Mouse (Mus musculus) 3T3-L1 (cell line): Measurements from ENCODE around the gene Samd7.
"Not testable (repeated sequence)": the region's sequence is repeated elsewhere in the genome, so short reads cannot be mapped to it uniquely, and the experiment has no call there.

Experiments used
- DNase-seq: peaks from one replicate; pipeline ENCODE4 v3.0.0-alpha.2; 2015; ENCODE audit warnings: low read depth, low spot score

Gene Samd7

GRCm38 (mm10) chr3:30746006-30746405, at the start of gene Samd7:
TSS of gene Samd7 (plus strand) at chr3:30746293.
- DNase-seq: no peak

GRCm38 (mm10) chr3:30696346-30696745, 49.7 kb upstream of the Samd7 start:
- DNase-seq: peak; percentile 85

GRCm38 (mm10) chr3:30697891-30698290, 48.2 kb upstream of the Samd7 start:
- no peak for DNase-seq

- not testable (repeated sequence) for DNase-seq
Measured at GRCm38 (mm10) chr3:30699711-30700505, 46.2 kb upstream of the Samd7 start, which contains the start of gene Lrrc31. TSS of gene Lrrc31 (minus strand) at chr3:30699843.

DNA sequence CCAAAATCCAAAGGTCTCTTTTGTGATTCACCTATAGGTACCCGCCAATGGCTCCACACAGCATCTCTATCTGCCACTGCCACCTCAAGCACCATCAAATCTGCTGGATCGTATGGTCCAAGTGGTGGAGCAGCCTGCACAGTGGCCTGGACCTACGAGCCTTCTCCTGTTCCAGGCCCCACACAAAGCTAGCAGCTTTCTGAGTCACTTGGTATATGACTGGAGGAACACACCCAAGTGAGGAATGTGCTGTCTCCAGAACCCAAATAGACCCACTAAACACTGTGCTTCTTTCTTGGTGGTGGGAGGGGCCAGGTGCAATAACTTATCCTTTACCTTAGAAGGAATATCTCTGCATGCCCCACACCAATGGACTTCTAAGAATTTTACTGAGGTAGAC, 40.1 kb upstream of the Samd7 start:
- peak; percentile 53 for DNase-seq

GRCm38 (mm10) chr3:30706614-30707276, 39.3 kb upstream of the Samd7 start:
- DNase-seq: peak; percentile 68

- DNase-seq: no peak
Measured at GRCm38 (mm10) chr3:30710191-30710590, 35.9 kb upstream of the Samd7 start.

- DNase-seq: no peak
Measured at GRCm38 (mm10) chr3:30713334-30713733, 32.8 kb upstream of the Samd7 start.

- DNase-seq: no peak
Measured at GRCm38 (mm10) chr3:30718649-30719048, 27.4 kb upstream of the Samd7 start.

DNA sequence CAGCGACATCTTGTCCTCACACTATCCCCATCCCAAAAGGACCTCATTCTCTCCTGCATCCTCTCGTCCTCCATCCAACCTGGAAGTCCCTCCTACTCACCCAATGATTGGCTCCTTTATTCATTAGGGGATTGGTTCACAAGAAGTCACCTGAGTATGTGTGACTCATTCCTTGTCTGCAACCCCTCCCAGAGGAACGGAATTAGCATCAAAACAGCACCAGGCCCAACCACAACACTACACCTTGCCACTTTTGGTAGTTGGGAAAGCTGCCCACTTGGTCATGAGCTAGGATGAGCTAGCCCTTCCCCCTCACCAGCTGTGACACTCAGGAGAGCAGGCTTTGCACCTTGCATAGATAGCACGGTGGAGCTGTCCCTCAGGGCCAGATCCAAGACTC, 24.1 kb upstream of the Samd7 start:
- DNase-seq: no peak

DNA sequence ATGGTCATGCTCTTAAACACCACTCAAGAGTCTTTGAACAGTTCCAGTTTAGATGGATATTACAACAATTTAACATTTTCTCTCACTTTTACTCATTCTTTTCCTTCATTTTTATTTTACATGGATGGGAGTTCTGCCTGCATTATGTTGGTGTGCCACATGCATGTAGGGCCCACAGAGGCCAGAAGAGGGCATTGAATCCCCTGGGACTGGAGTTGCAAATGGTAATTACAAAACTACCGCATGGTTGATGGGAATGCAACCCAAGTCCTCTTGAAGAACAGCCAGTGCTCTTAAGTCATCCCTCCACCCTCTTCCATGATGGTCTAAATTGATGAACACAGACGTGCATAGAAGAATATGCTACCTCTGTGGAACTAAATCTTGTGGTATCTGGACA, 23.6 kb upstream of the Samd7 start:
- DNase-seq: no peak

- no peak for DNase-seq
Measured at GRCm38 (mm10) chr3:30723179-30723578, 22.9 kb upstream of the Samd7 start.

GRCm38 (mm10) chr3:30724105-30724824, 21.8 kb upstream of the Samd7 start:
- no peak for DNase-seq

DNA sequence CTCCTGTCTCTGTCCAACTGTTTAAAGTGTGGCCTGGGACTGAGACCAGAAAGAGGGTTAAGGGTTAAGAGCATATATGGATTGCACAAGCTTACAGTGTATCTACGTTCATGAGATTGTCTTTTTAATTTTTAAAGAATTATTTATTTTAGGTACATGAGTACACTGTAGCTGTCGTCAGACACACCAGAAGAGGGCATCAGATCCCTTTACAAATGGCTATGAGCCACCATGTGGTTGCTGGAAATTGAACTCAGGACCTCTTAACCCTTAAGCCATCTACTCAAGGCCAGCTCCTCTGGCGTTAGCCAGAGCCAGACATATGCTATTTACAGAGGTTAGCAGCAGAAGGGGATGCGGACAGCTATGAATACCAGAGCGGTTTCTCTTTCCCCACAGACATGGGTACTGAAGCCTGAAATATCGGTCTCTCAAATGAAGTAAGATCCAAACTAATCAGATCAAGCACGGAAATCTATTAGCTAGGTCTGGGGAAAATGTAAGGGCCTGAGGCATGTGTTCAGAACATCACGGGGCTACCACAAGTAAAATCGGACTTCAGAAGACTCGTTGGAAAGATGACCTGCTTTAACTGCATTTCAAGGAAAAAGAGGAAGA, 21.1 kb upstream of the Samd7 start:
- DNase-seq: no peak

DNA sequence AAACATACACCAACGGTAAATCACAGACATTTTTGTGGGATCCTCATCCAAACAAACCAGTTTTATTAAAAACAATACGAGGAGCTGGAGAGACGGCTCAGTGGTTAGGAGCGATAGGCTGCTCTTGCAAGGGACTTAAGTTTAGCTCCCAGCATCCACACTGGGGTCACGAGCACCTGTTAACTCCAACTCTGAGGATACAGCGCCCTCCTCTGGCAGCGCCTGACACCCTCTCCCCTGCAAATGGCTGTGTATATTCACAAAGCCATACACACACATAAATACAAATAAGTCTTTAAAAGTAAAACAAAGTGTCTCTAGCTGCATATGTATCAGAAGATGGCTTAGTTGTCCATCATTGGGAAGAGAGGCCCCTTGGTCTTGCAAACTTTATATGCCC, 20.6 kb upstream of the Samd7 start:
- DNase-seq: no peak

DNA sequence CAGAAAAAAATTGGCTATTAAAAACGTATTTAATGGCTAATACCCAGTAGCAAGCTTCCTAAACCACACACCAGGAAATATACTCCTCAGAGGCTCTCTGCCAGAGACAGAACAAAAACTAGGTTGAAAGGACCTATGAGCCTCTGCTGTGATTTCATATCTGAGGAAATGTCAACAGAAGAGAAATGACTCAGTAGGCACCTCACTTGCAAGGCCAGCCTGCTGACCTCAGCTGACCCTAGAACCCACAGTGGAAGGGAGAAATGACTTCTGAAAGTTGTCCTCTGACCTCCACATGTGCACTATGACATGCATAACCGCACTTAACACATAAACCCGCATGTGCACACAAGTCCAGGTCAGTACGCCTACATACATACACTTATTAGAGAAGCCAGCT, 18.9 kb upstream of the Samd7 start:
- DNase-seq: no peak

GRCm38 (mm10) chr3:30729046-30729445, 17.0 kb upstream of the Samd7 start:
- no peak for DNase-seq

- no peak for DNase-seq
Measured at GRCm38 (mm10) chr3:30736809-30737208, 9.3 kb upstream of the Samd7 start.

DNA sequence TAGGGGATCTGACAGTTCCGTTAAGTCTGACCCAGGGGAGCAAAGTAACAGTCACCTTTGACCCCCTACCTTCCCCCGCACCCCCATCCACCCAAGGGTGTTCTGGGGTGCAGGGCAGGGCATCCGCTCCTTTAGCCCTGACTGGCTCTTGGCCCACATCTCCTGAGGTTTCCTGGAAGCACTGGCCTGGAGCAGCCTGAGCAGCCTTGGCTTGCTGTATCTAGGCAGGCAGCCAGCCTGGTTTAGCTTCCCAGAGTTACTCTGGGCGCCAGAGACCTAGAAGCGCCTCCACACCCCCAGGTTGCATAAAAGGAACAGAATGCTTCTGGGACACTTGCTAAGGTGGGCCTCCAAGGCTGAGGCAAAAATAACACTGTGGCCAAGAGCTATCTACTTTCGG, 4.8 kb upstream of the Samd7 start:
- DNase-seq: no peak

DNA sequence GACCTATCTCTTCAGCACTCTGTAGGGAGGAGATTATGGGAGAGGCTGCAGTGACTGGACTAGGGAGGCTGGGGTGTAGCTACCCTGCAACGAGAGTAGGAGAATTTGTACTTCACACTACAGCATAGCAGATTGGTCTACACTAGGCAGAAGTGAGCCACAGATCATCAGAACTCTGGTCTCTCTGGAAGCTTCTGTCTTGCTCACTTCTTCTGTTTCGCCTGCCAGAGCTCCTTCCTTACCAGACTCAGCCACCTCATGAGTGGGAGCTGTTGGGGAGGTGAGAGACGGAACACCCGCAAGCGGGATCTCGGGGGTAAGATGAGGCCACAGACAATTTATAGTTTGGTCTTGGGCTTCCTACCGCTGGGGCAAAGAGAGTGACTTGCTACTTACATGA, 3.2 kb upstream of the Samd7 start:
- DNase-seq: no peak

DNA sequence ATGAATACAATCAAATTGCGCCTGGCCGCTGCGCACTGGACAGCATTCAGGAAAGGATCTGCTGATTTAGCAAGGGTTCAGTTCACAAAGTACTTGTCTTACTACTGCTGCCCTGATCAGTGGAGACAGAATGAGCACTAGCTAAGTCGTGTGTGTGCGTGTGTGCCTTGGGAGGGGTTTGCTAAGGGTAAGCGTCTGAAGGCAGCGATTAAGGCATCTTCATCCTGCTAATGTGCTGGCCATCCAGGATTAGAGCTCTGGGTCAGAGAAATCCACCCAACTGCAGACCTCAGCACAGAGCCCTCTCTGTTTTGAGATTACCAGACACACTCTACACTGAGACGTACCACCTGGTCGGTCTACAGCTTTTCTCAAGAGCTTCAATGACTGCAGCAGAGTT, 2.2 kb downstream of the Samd7 start:
- DNase-seq: no peak

DNA sequence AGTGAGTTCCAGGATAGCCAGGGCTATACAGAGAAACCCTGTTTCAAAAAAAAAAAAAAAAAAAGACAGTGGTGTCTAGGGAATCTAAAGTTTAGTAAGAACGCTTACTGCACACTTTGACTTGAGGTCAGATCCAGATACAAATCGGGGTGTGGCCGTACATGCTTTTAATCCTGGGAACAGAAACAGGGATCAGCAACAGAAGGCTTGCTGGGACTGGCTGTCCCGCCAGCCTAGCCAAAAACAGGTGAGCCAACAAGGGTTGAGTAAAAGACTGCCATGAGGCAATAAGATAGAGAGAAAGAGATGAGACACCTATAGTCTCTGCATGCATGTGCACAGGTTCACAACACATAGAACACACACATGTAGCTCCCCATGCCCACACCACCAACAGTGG, 8.6 kb downstream of the Samd7 start:
- no peak for DNase-seq
